Mouse (Mus musculus) left cerebral cortex, adult 8-10 months (tissue): Measurements from ENCODE around the gene D2hgdh. TPM values are rescaled to one million over a fixed set of nuclear protein-coding genes. Genes with fewer than 3 reads are reported as not detected.

Experiments
- total RNA-seq, 4 experiments: library from RNA; stranded (reverse); gene quantifications; 2 replicates each; pipeline ENCODE4 v1.2.4; 2022

D2hgdh gene
- total RNA-seq, 4 experiments from 2014 or later: 11.0 to 18.3 (median 15.6) TPM

Other genes with a start within 250 kb of the D2hgdh start
- 100 to 1,000 TPM; 350 to 369 (median 358) TPM for gene Stk25, start 166.2 kb upstream of the D2hgdh start, total RNA-seq
- 10 to 100 TPM; 26.6 to 35.9 (median 30.8) TPM for gene Bok, start 139.2 kb upstream of the D2hgdh start, total RNA-seq
- 10 to 100 TPM; 77.7 to 85.0 (median 79.6) TPM for gene Atg4b, start 73.4 kb upstream of the D2hgdh start, total RNA-seq
- 10 to 100 TPM; 33.6 to 45.6 (median 42.1) TPM for gene Thap4, start 70.0 kb upstream of the D2hgdh start, total RNA-seq
- gene Dtymk, start 23.0 kb upstream of the D2hgdh start, total RNA-seq: 10 to 100 TPM; 45.2 to 50.9 (median 46.1) TPM
- gene Ing5, start 20.9 kb upstream of the D2hgdh start, total RNA-seq: 10 to 100 TPM; 11.8 to 14.5 (median 13.9) TPM
- gene Gal3st2, start 36.4 kb downstream of the D2hgdh start, total RNA-seq: under 1 TPM in 2 of 4 experiments, not detected in 2; 0.13 to 0.14 TPM
- under 1 TPM; 0.16 to 0.41 (median 0.34) TPM for gene Gal3st2b, start 93.4 kb downstream of the D2hgdh start, total RNA-seq
- under 1 TPM in 2 of 4 experiments, not detected in 2; 0.07 to 0.12 TPM for gene Gal3st2c, start 165.6 kb downstream of the D2hgdh start, total RNA-seq
- gene Neu4, start 195.5 kb downstream of the D2hgdh start, total RNA-seq: 1 to 10 TPM; 4.7 to 9.3 (median 6.2) TPM
- 1 to 10 TPM in 2 of 4 experiments, under 1 TPM in 1, not detected in 1; 0.49 to 3.6 (median 2.9) TPM for gene Pdcd1, start 227.6 kb downstream of the D2hgdh start, total RNA-seq